Mouse (Mus musculus) heart, embryonic 11.5 days (tissue): ENCODE data around the gene Nsd2. TPM values are rescaled to one million over a fixed set of nuclear protein-coding genes. Genes with fewer than 3 reads are reported as not detected.
"Not testable (repeated sequence)": the region's sequence is repeated elsewhere in the genome, so short reads cannot be mapped to it uniquely, and the experiment has no call there.

Source experiments
- ATAC-seq: fragments of 200-750 bp; cut with Nextera tagmentation; replicated peaks from 2 replicates; pipeline ENCODE4 v1.8.0; 2017; ENCODE audit warnings: moderate library complexity; ENCODE audit not compliant: insufficient number of reproducible peaks, low FRiP score, low TSS enrichment
- H3K27ac ChIP-seq: fragments of 300-500 bp; sonication (generic); 2 replicates; pipeline ENCODE4 v1.5.1; 2014; ENCODE audit warnings: mild to moderate bottlenecking, low read depth, low read length
- H3K27me3 ChIP-seq: fragments of 300-500 bp; sonication (generic); 2 replicates; pipeline ENCODE4 v1.6.1; 2014; ENCODE audit warnings: mild to moderate bottlenecking, low read length, mixed read lengths; ENCODE audit not compliant: control insufficient read depth, insufficient read depth
- H3K36me3 ChIP-seq: fragments of 300-500 bp; sonication (generic); 2 replicates; pipeline ENCODE4 v1.6.1; 2014; ENCODE audit warnings: mild to moderate bottlenecking, low read length, moderate library complexity, mixed read lengths; ENCODE audit not compliant: control insufficient read depth, insufficient read depth
- H3K4me1 ChIP-seq: fragments of 300-500 bp; sonication (generic); 2 replicates; pipeline ENCODE4 v1.6.1; 2014; ENCODE audit warnings: low read length; ENCODE audit not compliant: control insufficient read depth, insufficient read depth
- H3K4me2 ChIP-seq: fragments of 300-500 bp; sonication (generic); 2 replicates; pipeline ENCODE4 v1.6.1; 2014; ENCODE audit warnings: mild to moderate bottlenecking, moderate library complexity
- H3K4me3 ChIP-seq: fragments of 300-500 bp; sonication (generic); 2 replicates; pipeline ENCODE4 v1.5.1; 2014; ENCODE audit warnings: low read depth, low read length
- H3K9ac ChIP-seq: fragments of 300-500 bp; sonication (generic); 2 replicates; pipeline ENCODE4 v1.6.1; 2014; ENCODE audit warnings: mild to moderate bottlenecking, low read depth, low read length, moderate library complexity
- H3K9me3 ChIP-seq: fragments of 300-500 bp; sonication (generic); replicated peaks from 2 replicates; pipeline ENCODE4 v1.6.1; 2016; ENCODE audit warnings: low read length; ENCODE audit not compliant: control insufficient read depth
- WGBS: fragments of 180-500 bp; shearing (Covaris S2); extraction: QIAGEN DNeasy Blood & Tissue Kit; methylation state at CpG from one replicate; pipeline ENCODE4 v1.1.7; 2014; ENCODE audit not compliant: insufficient replicate concordance; 5-methylcytosine and 5-hydroxymethylcytosine counted together
- polyA plus RNA-seq: library from polyadenylated mRNA; unstranded; fragments of >200 nt; fragmentation: Nextera tagmentation; extraction: Ambion mirVana; gene quantifications from 2 replicates; pipeline ENCODE4 v1.2.1, GENCODE M21; 2014

Gene Nsd2
- polyA plus RNA-seq, 1 experiment from 2014 or later: 46.8 TPM

DNA sequence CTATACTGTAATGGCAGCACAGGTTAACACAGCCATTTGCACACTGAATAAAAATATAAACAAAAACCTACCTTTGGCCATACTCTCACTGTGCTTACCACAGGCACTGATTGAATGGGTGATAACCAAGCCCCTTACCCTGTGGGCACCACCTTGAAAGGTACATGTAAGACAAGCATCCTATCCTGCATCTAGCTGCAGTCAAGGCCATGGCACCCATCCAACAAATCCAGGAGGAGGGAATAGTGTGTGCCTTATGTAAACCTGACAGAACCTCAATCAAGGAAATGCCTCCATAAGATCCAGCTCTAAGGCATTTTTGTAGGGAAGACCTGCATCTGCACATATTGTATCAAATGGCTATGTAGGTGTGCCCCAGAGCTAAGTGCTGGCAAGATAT lies 105.6 kb downstream of the Nsd2 start:
- Histone ChIP-seq H3K9ac (no peak overlapping the region), H3K27ac (no peak overlapping the region), H3K36me3 (peaks cover 21% of the 10 kb centered on the region), H3K27me3 (no peaks in the 10 kb centered on the region), H3K4me3 (no peak overlapping the region), H3K4me1 (no peaks in the 10 kb centered on the region), H3K4me2 (no peak overlapping the region), H3K9me3 (no peaks in the 10 kb centered on the region)
- ATAC-seq: no peak

GRCm38 (mm10) chr5:33932413-33932812 lies 111.9 kb downstream of the Nsd2 start:
- WGBS: 88% methylated on average over 2 of the region's 2 CpGs
- no peak for ATAC-seq
- H3K27me3 ChIP-seq: no peaks in the 10 kb centered on the region

DNA sequence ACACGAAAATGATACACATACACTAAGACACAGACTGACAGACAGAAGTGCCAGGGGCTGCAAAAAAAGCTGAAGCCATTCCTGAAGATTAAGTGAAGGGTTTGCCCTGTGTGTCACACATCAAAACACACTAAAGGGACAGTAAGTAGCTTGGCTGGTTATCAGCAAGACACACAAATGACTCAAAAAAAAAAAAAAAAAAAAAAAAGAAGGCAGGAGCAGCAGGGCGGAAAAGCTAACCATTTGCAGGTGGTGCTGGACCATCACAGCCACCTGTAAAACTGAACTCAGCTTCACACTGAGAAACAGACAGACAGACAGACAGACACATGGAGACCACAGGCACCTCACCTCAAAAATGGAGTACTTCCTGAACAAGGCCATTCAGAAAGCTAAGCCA lies 113.6 kb downstream of the Nsd2 start:
- Histone ChIP-seq H3K27ac (no peak overlapping the region), H3K9me3 (no peaks in the 10 kb centered on the region), H3K36me3 (peaks cover 12% of the 10 kb centered on the region), H3K4me1 (peaks cover 8% of the 10 kb centered on the region), H3K27me3 (no peaks in the 10 kb centered on the region), H3K4me3 (no peak overlapping the region), H3K9ac (no peak overlapping the region), H3K4me2 (peak overlapping the region; percentile 69)
- no peak for ATAC-seq
- WGBS: 90% methylated on average over 2 of the region's 2 CpGs

More at GRCm38 (mm10) chr5:33932413-33932812, 111.9 kb downstream of the Nsd2 start:
- H3K4me3 ChIP-seq: no peak overlapping the region
- H3K4me2 ChIP-seq: no peak overlapping the region
- no peak overlapping the region for H3K9ac ChIP-seq
- no peaks in the 10 kb centered on the region for H3K9me3 ChIP-seq
- H3K27ac ChIP-seq: no peak overlapping the region
- peaks cover 8% of the 10 kb centered on the region for H3K4me1 ChIP-seq
- peaks cover 19% of the 10 kb centered on the region for H3K36me3 ChIP-seq

DNA sequence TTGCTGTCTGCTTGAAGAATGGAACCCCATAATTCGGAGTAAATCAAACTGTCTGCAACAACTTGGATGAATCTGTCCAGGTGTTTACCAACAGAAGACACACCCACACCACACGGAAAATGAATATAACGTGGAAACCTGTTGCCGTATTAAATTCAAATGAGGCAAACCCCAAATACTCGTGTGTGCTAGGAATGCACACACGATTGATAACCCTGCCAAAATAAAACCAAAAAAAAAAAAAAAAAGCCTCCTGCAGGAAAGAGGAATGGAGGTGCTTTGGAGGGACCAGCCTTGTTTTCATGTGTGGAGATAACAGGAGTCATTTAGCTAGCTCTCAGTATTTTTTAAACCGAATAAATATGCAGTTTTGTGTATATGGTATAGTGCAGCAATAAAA lies 114.4 kb downstream of the Nsd2 start:
- peak overlapping the region; percentile 88 for H3K4me3 ChIP-seq
- no peak for ATAC-seq

GRCm38 (mm10) chr5:33935700-33936111 lies 115.2 kb downstream of the Nsd2 start:
- Histone ChIP-seq H3K4me1 (peaks cover 8% of the 10 kb centered on the region), H3K4me3 (peak overlapping the region; percentile 88), H3K4me2 (peak overlapping the region; percentile 69), H3K9ac (peak overlapping the region; percentile 97), H3K9me3 (no peaks in the 10 kb centered on the region; the same call in 1 of the 2 replicates), H3K36me3 (peaks cover 4% of the 10 kb centered on the region), H3K27me3 (no peaks in the 10 kb centered on the region), H3K27ac (peak overlapping the region; percentile 93)
- peak; percentile 71 for ATAC-seq
- under 1% methylated on average over 38 of the region's 39 CpGs for whole genome bisulfite sequencing

More for the DNA sequence above, 114.4 kb downstream of the Nsd2 start:
- Histone ChIP-seq H3K36me3 (peaks cover 5% of the 10 kb centered on the region), H3K9me3 (no peaks in the 10 kb centered on the region), H3K27me3 (no peaks in the 10 kb centered on the region), H3K27ac (no peak overlapping the region), H3K9ac (no peak overlapping the region), H3K4me1 (peaks cover 8% of the 10 kb centered on the region), H3K4me2 (peak overlapping the region; percentile 69)
- WGBS: 75% methylated on average over 7 of the region's 7 CpGs

DNA sequence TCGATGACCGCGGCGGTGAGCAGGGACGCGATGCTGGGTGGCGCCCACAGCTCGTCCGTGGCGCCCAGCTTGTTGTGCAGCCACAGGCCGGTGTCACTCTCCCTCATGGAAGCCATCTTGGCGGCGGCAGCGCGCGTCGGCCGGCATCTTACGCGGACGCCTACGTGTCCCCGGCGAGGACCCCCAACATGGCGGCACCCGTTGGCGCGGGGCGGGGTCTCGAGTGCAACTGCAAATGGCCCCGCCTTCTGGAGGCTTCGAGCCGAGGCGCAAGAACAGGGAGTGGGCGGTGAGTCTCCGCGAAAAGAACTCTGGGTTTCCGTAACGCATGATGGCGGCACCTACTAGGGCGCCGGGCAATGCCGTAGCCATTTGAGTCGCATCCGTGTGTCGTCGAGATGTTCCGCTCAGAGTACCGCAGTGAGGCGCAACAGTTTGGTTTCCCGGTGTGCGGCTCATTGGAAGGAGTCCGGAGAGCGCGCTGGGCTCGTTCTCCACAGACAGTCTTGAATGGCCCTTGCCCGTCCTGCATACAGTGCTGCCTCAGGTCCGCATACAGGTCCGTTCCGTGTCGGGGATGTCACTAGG lies 115.7 kb downstream of the Nsd2 start, which contains the start of gene Nelfa:
TSS of gene Nelfa (minus strand) at position 294 of the 588 bp plus-strand sequence.
- peak within 1 kb of the TSS; percentile 93 for H3K27ac ChIP-seq
- no peaks in the 10 kb centered on the region for H3K27me3 ChIP-seq
- H3K4me1 ChIP-seq: peaks cover 8% of the 10 kb centered on the region
- peaks cover 4% of the 10 kb centered on the region for H3K36me3 ChIP-seq
- under 1% methylated on average over 61 of the region's 61 CpGs for WGBS
- H3K9ac ChIP-seq: peak within 1 kb of the TSS; percentile 97
- peak within 1 kb of the TSS; percentile 88 for H3K4me3 ChIP-seq
- no peaks in the 10 kb centered on the region; the same call in 1 of the 2 replicates for H3K9me3 ChIP-seq
- peak within 1 kb of the TSS; percentile 79 for H3K4me2 ChIP-seq
- peak; percentile 96 for ATAC-seq

DNA sequence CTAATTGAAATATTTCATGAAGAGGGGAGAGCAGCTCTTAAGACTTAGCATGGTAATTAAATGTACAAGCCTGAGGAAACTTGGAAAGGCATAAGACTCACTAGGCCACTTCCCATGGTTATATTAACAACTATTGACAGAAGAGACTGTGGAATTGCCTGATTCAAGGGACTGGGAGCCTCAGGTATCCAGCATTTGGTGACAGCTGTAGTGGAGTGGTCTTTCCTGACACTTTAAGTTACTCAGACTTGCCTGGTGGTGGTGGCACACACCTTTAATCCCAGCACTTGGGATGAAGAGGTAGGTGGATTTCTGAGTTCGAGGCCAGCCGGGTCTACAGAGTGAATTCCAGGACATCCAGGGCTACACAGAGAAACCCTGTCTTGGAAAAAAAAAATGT lies 116.7 kb downstream of the Nsd2 start:
- ATAC-seq: no peak
- peak overlapping the region; percentile 88; the same call in 1 of the 2 replicates for H3K4me3 ChIP-seq
- H3K36me3 ChIP-seq: peaks cover 4% of the 10 kb centered on the region
- H3K4me2 ChIP-seq: peak overlapping the region; percentile 79
- WGBS: 93% methylated on average over 2 of the region's 2 CpGs
- H3K27me3 ChIP-seq: no peaks in the 10 kb centered on the region
- H3K9ac ChIP-seq: no peak overlapping the region
- peaks cover 3% of the 10 kb centered on the region; the same call in 1 of the 2 replicates for H3K9me3 ChIP-seq
- no peak overlapping the region for H3K27ac ChIP-seq
- H3K4me1 ChIP-seq: peaks cover 8% of the 10 kb centered on the region

- ATAC-seq: no peak
- 83% methylated on average over 3 of the region's 3 CpGs for WGBS
- peaks cover 4% of the 10 kb centered on the region for H3K36me3 ChIP-seq
These were observed 117.9 kb downstream of the Nsd2 start for GRCm38 (mm10) chr5:33938448-33938847.

GRCm38 (mm10) chr5:33947035-33947434 lies 126.5 kb downstream of the Nsd2 start:
- H3K4me3 ChIP-seq, H3K9me3 ChIP-seq, ATAC-seq, H3K4me2 ChIP-seq, H3K4me1 ChIP-seq, H3K27me3 ChIP-seq, H3K27ac ChIP-seq, H3K36me3 ChIP-seq, H3K9ac ChIP-seq: not testable (repeated sequence)
- 78% methylated on average over 16 of the region's 16 CpGs for WGBS

More at GRCm38 (mm10) chr5:33938448-33938847, 117.9 kb downstream of the Nsd2 start:
- no peak overlapping the region for H3K27ac ChIP-seq
- H3K9ac ChIP-seq: no peak overlapping the region
- no peaks in the 10 kb centered on the region for H3K27me3 ChIP-seq
- H3K9me3 ChIP-seq: peaks cover 3% of the 10 kb centered on the region; the same call in 1 of the 2 replicates
- H3K4me2 ChIP-seq: no peak overlapping the region
- H3K4me1 ChIP-seq: peaks cover 8% of the 10 kb centered on the region
- no peak overlapping the region for H3K4me3 ChIP-seq
